Mouse (Mus musculus): ENCODE data around the gene Igf2bp2. TPM values are rescaled to one million over a fixed set of nuclear protein-coding genes. Genes with fewer than 3 reads are reported as not detected.

Gene Igf2bp2
- polyA plus RNA-seq, 1 experiment: not detected

DNA sequence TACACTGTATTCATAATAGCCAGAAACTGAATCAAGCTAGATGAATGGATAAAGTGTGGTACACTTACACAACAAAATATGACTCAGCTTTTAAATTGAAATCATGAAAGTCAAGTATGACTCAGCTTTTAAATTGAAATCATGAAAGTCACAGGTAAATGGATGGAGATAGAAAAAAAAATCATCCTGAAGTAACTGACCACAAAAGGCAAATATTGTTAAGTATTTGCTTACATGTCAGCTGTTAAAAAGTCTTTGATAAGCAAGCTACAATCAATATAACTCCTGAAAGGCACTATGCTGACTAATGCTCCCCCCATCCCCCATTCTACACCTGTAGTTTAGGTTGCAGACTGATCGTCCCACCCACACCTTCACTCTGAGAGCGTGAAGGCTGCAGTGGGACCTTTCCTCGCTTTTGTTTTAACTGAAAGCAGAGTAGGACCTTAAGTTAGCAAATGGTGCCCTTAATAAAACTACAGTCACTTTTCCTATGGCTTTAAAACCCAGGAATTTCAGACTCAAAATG is 71.8 kb downstream of the Igf2bp2 start:
- no peak for TF ChIP-seq GATA1 (IDR thresholded peaks at IDR 0.05; ENCODE audit: low read length)

DNA sequence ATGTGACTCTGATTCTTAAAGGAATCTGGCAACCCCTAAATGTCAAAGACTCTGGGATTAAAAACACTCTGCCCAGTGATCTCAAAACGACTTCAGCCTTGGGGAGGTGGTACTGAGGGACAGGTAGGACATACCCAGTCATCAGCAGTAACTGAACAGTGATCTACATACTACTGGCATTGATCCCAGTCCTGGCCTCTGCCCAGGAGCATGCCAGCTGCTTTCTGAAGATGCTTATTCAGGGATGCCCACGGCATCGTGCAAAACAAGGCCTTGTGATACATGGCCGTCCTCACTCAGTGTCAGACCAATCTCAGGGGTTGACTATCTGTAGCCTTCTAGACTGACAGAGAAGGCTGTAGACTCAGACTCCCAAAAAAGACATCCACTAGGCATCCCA is 77.7 kb downstream of the Igf2bp2 start:
- no peak for TF ChIP-seq GATA1 (IDR thresholded peaks at IDR 0.05; ENCODE audit: low read length)

DNA sequence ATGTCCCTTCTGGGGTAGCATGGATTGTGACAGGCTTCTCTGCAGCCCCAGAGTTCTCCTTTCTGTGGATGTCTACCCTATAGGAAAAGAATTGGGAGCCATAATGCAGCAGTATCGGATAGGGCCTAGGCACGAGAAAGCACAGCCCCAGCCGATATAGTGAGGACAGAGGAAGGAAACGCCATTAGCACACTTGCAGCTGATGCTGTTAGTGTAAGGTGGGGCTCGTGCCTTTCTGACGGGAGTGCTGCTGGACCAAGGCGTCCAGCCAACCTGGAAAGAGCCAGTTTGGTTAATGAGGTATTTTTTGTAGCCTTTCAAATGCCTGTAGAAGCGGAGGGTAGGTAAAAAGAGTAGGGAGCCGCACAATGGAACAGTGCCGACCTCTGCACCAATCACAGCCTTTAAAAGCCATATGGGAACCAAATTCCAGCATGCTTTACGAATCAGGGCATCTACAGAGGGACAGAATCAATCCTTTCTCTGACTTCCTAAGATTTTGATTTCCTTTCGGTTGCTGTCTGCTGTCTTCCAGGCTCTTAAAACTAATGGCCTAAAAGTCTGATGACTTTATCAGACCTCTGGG is 82.9 kb downstream of the Igf2bp2 start:
- no peak for TF ChIP-seq GATA1 (IDR thresholded peaks at IDR 0.05; ENCODE audit: low read length)

DNA sequence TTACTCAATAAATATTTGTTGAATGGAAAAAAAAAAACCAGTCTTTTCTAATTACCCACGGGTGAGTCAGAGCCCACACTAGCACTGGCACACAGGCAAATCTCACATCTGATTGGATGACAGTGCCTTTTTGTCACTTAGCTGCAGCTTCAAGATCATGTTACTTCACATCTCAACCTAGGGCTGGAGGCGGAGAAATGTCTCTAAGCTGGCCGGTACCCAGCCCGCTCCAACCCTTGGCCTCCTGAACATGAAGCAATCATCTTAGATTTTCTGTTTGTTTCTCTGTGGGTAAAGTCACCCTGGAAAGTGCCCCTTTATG is 86.5 kb downstream of the Igf2bp2 start:
- TF ChIP-seq GATA1 (IDR thresholded peaks at IDR 0.05; ENCODE audit: low read length): no peak

DNA sequence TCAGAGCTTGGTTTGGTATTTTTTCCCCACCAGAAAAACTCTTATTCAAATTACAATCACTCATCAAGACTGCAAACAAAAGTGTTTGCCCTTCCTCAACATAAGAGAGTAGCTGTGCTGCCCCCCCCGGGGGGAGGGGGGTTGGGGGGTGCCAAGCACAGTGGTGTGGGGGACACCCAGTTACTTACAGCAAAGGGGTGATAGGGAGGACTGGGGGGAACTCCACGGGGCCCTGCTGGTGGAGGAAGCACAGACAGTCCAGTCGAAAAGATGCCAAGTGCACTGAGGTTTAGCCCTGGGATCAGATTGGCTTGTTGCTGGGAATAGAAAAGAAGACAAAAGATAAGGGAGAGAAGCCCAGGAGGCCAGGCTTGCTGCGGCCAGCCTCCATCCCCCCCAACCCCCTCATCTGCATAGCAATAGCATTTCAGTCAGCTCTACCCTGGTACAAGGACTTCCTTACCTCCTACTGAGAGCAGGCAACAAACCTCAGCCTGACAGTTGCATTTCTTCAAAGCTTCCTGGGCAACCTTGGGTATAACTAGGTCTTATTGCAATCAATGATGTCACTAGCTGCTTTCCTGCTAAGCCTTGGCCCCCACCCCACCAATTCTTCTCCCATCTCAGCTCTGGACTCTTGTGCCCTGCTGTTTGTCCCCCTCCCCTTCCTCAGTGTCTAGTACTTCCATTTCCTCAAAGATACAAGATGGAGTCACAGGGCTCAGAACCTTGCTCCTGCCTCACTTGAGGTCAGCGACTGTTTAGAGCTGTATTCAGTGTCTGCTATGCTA is 87.1 kb downstream of the Igf2bp2 start:
- no peak for TF ChIP-seq GATA1 (IDR thresholded peaks at IDR 0.05; ENCODE audit: low read length)

DNA sequence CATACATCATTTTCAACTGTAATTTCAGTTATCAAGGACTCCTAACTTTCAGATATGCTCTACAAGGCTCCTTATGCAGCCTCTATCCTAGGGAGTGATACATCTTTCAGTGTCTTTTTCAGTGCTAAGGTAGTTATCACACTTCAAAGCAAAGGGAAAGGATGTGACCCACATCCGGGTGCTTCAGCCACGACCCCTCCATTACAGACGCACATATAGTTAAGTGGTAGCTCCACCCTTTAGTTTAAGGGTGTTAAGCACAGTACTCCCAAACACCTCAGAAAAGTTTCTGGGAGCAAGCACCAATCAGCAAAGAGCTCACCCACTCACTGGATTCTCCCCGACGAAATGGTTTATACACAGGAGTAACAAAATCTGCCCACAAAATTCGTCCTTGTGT is 88.0 kb downstream of the Igf2bp2 start:
- no peak for TF ChIP-seq GATA1 (IDR thresholded peaks at IDR 0.05; ENCODE audit: low read length)

DNA sequence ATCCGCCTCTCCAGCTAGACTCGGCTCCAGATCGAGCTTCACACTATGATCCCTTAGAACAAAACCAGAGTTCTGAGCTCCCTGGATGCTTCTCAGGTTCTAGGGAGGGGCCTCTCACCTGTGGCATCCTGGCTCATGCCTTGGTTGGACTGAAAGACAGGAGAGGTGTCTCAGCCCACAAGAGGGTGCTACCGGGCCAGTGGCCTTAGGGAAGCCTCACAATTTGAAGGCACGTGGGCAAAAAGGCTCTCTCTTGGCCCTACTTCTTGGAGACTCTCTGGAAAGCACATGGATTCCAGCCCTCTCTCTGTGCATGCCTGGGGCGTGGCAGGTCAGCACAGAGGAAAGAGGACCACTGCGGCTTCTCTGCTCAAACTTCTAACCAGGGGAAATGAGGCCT is 91.7 kb downstream of the Igf2bp2 start:
- no peak for TF ChIP-seq GATA1 (IDR thresholded peaks at IDR 0.05; ENCODE audit: low read length)

DNA sequence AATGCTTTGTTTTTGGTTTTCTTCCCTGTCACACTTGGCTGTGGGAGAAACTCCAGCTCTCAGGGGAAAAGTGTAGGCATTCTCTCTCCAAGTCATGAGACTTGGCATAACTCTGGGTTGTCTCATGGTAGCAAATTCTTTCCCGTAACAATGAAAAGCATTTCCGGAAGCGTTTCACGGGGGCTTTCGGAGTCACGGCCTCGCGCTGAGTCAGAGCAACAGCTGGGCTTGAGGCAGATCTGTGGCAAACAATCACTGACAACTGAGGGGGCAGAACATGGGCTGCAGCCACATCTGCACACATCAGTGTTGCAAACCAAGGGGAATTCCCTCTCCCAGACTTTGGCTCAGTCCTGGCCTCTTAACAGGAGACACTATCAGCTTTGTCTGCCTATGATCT is 95.7 kb downstream of the Igf2bp2 start:
- TF ChIP-seq GATA1 (IDR thresholded peaks at IDR 0.05; ENCODE audit: low read length): no peak

DNA sequence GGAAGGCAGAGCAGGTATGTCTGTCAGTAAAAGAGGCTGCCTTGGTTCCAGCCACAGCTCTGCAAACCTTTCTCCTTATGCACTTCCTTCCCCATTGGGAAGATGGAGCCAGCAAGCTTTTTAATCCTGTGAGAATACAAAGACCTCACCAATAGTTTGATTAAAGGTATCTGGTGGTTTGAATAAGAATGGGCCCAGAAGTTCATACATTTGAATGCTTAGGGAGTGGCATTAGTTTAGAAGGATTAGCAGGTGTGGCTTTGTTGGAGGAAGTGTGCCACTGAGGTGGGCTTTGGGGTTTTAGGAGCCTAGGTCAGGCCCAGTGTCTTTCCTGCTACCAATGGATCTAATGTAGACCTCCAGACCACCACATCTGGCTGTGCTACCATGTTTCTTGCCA is 97.6 kb downstream of the Igf2bp2 start:
- no peak for TF ChIP-seq GATA1 (IDR thresholded peaks at IDR 0.05; ENCODE audit: low read length)

DNA sequence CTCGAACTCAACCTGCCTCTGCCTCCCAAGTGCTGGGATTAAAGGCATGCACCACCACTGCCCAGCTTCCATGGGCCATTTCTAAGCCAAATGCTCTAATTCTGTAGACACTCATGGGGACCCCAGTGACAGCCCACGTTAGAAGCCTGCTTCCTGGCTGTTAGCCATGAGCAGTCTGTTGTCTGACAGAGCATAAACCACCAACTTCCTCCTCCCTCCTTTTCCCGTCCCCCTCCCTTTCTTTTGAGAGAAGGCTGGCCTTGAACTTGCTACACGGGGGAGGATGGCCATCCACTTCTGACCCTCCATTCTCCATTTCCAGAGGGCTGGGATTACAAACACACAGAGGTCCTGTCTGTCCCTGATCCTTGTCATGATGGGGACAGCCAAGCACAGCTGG is 100.8 kb downstream of the Igf2bp2 start:
- no peak for TF ChIP-seq GATA1 (IDR thresholded peaks at IDR 0.05; ENCODE audit: low read length)

DNA sequence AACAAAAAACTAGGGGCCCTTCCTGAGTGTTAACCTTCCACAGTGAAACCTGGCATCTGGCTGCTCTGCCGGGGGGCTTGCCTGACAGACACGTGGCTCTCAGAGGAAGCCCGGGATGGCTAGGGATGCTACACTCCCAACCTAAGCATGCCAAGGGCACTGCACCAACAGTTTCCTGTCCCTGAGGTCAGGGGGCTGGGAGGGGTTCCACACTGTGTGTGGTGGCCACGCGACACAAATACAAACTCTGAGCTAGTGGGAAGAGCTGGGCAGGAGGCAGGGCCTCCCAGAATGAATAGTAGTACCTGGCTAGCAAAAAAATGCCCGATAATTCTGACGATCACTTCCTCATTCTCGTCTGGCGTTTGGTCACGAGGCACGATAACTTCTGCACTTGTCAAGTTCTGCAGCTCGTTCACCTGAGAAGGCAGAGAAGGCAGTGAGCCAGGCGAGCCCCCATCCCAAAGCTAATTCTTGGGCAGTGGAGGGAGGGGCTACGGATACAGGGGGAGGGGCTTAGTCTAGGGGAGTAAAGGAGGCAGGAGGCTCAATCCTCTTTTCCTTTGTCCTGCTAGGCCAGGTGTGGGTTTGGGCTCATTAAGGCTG is 101.4 kb downstream of the Igf2bp2 start:
- no peak for TF ChIP-seq GATA1 (IDR thresholded peaks at IDR 0.05; ENCODE audit: low read length)

DNA sequence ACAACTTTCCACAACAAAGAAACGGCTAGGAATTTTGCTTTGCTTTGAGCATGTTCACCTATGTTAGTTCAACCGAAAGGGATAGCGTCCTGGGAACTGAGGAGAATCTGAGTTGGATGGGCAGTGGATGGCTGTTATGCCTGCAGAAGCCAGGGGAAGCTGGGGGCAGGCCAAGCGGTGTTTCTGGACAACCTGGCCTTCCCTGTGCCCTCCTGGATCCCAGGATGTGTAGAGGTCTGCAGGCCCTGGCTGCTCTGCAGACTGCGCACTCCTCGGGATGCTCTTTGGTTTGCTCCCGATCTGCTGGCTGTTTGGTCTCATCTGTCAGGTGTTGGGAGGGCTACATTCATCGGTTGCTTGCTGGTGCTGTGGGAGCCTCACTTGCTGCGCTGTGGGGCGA is 102.7 kb downstream of the Igf2bp2 start:
- TF ChIP-seq GATA1 (IDR thresholded peaks at IDR 0.05; ENCODE audit: low read length): no peak

DNA sequence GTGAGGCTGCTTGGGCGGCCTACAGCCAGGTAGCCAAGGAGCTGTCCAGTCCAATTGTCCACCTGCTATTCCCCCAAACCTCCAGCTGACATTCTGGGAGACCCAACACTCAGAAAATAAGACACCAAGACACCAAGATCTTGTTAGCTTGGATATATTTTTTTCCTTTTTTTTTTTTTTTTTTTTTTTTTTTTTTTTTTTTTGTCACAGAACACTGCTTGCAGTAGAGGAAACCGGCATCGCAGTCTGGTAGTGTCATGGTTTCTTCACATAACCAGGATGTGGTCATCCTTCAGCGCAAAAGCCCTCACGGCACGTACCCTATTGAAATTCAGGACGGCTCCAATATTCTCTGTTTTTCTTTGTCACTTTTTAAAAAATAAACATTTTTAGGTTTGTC is 104.2 kb downstream of the Igf2bp2 start:
- TF ChIP-seq GATA1 (IDR thresholded peaks at IDR 0.05; ENCODE audit: low read length): no peak

DNA sequence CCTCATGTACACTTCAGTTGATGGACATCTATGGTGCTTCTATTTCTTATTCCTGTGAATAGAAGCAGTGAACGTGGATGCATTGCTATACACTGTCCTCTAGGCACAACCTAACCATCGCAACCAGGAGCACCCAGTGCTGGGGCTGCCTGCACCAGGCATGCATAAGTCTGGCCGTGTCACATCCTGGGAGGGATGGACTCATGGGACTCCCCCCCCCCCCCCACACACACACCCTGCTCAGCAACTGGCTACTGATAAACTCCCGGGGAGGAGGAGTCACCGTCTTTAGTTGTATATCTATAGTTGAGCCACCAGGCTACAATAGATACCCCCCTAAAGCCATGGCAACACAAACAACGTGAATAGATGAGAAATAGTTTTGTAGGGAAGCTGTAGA is 105.6 kb downstream of the Igf2bp2 start:
- no peak for TF ChIP-seq GATA1 (IDR thresholded peaks at IDR 0.05; ENCODE audit: low read length)

DNA sequence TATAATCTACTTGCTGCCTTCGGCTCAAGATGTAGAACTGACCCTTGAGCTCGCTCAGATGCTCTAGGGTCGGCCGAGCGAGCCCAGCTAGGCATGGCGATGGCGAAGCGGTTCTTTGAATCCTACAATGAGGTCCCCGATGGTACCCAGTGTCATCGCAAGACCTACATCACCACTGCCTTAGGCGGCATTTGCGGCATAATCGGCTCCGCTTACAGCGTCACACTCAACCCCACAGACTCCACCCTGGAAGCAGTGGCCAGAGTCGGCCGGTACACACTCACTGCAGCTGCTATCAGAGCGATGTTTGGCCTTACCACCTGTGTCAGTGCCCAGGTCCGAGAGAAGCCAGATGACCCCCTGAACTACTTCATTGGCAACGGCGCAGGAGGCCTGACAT is 109.7 kb downstream of the Igf2bp2 start:
- TF ChIP-seq GATA1 (IDR thresholded peaks at IDR 0.05; ENCODE audit: low read length): no peak

DNA sequence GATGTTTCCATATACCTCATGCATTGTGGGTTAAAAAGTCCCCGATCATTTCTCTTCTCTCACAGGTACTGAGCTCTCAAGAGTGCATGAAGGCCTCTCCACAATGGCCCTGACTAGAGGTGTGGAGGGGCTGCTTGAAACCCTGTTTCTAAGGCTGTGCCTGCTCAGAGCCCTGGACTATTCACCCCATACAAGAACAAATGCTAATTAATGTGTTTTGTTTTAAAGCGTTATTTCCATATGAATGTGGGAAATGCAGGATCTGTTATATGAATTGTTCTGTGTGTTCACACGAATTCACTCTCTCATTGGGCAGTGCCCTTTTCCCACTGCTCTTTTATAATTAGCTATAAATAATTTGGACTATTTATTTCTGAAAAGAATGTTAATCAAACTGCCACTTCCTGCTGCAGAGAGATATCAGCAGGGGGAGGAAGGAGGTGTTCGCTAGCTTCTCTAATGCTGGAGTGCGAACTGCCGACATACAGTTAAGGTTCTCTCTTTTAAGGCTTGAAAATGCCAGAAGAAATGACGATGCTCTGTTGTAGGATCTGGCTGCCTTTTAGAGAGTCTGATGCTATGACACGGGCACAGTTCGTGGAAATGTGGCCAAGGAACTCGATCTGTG is 116.2 kb downstream of the Igf2bp2 start:
- TF ChIP-seq GATA1 (IDR thresholded peaks at IDR 0.05; ENCODE audit: low read length): no peak
